Mouse (Mus musculus) T-helper 2 cell (primary cell): ENCODE results near the gene Cd69.

Source experiments
- in situ Hi-C: fragments of 300-600 bp; cut with MboI, MseI; formaldehyde crosslinking; loops from one replicate; pipeline ENCODE4 v1.15.1; 2025; ENCODE audit warnings: high pct_unique_total_duplicates

Cd69 gene

GRCm38 (mm10) chr6:129228935-129229773, 46.1 kb downstream of the Cd69 start:
- in situ Hi-C loops, result loop anchor here (10.0 kb wide), 1 partner anchor 794 kb away; the partner anchor contains the start of gene Fkbp4

- in situ Hi-C loops, result loop anchor here (10.0 kb wide), 1 partner anchor 790 kb away; the partner anchor contains the start of gene Fkbp4
Observed at GRCm38 (mm10) chr6:129225078-129225477, 50.2 kb downstream of the Cd69 start.

- in situ Hi-C loops, result loop anchor here (10.0 kb wide), 1 partner anchor 789 kb away; the partner anchor contains the start of gene Fkbp4
Observed at GRCm38 (mm10) chr6:129224090-129224489, 51.1 kb downstream of the Cd69 start.

GRCm38 (mm10) chr6:129223611-129224010, 51.6 kb downstream of the Cd69 start:
- in situ Hi-C loops, result loop anchor here (10.0 kb wide), 1 partner anchor 789 kb away; the partner anchor contains the start of gene Fkbp4

- in situ Hi-C loops, result loop anchor here (10.0 kb wide), 1 partner anchor 787 kb away; the partner anchor contains the start of gene Fkbp4
Observed at GRCm38 (mm10) chr6:129222188-129222800, 52.9 kb downstream of the Cd69 start.

- in situ Hi-C loops, result loop anchor here (10.0 kb wide), 1 partner anchor 786 kb away; the partner anchor contains the start of gene Fkbp4
Observed at GRCm38 (mm10) chr6:129221053-129221452, 54.2 kb downstream of the Cd69 start.

GRCm38 (mm10) chr6:129219897-129220517, 55.2 kb downstream of the Cd69 start:
- in situ Hi-C loops, result loop anchor here (10.0 kb wide), 1 partner anchor 785 kb away; the partner anchor contains the start of gene Fkbp4

- in situ Hi-C loops, result no loop called here
Observed at GRCm38 (mm10) chr6:129218191-129218696, 57.0 kb downstream of the Cd69 start.
